Mouse (Mus musculus) G1E-ER4 (cell line): Measurements from ENCODE around the gene Tmprss5. TPM values are rescaled to one million over a fixed set of nuclear protein-coding genes. Genes with fewer than 3 reads are reported as not detected.

Source experiments
- GATA1 ChIP-seq: IDR thresholded peaks from one replicate; pipeline ENCODE4 v1.8.0; 2012; ENCODE audit warnings: low read length, inconsistent platforms
- polyA plus RNA-seq: library from polyadenylated mRNA; stranded (reverse); fragments of >175 nt; gene quantifications from 2 replicates; pipeline ENCODE4 v1.2.3, GENCODE M21; 2012

Gene Tmprss5
- polyA plus RNA-seq, 1 experiment = not detected

GRCm38 (mm10) chr9:49125706-49126105 lies 44.6 kb downstream of the Tmprss5 start:
- no peak for TF ChIP-seq GATA1

GRCm38 (mm10) chr9:49130514-49131010 lies 49.5 kb downstream of the Tmprss5 start:
- TF ChIP-seq GATA1 = no peak

- no peak for TF ChIP-seq GATA1
Measured at GRCm38 (mm10) chr9:49143841-49144240, 62.8 kb downstream of the Tmprss5 start.

- no peak for TF ChIP-seq GATA1
Measured at GRCm38 (mm10) chr9:49145776-49146175, 64.7 kb downstream of the Tmprss5 start.

- TF ChIP-seq GATA1 = no peak
Measured at GRCm38 (mm10) chr9:49147031-49147430, 66.0 kb downstream of the Tmprss5 start.

Other genes with a start within 250 kb of the Tmprss5 start
- 6.4 and 6.5 TPM in 2 replicates for gene Zbtb16, start 245.0 kb upstream of the Tmprss5 start, polyA plus RNA-seq
- not detected in 2 replicates for gene Htr3a, start 170.2 kb upstream of the Tmprss5 start, polyA plus RNA-seq
- gene Htr3b, start 116.3 kb upstream of the Tmprss5 start, polyA plus RNA-seq = not detected in 2 replicates
- gene Usp28, start 95.9 kb upstream of the Tmprss5 start, polyA plus RNA-seq = 10.5 and 14.8 TPM in 2 replicates
- 5.9 and 8.3 TPM in 2 replicates for gene Zw10, start 25.6 kb upstream of the Tmprss5 start, polyA plus RNA-seq
- not detected in 2 replicates for gene Gm4894, start 169.3 kb downstream of the Tmprss5 start, polyA plus RNA-seq